Mouse (Mus musculus): ENCODE measurements around the gene Cacna1s. TPM values are rescaled to one million over a fixed set of nuclear protein-coding genes. Genes with fewer than 3 reads are reported as not detected.

The Cacna1s gene
- polyA plus RNA-seq, 1 experiment from 2014 or later: 0.20 TPM

- no peak overlapping the region for H3K27ac ChIP-seq (ENCODE audit: low read depth, low read length)
- WGBS: 57% methylated on average over 9 of the region's 9 CpGs
- H3K27me3 ChIP-seq (ENCODE audit: control insufficient read depth, insufficient read depth, low read length): no peaks in the 10 kb centered on the region; the same call in 1 of the 2 replicates
- H3K4me3 ChIP-seq (ENCODE audit: low read depth, low read length): no peak overlapping the region
- no peaks in the 10 kb centered on the region for H3K36me3 ChIP-seq (ENCODE audit: control insufficient read depth, insufficient read depth, low read length)
- H3K9ac ChIP-seq (ENCODE audit: low read depth, low read length): no peak overlapping the region
- ATAC-seq (ENCODE audit: low FRiP score): no peak
- DNase-seq (ENCODE audit: low spot score): no peak
- H3K4me1 ChIP-seq (replicated peaks; ENCODE audit: control insufficient read depth, insufficient read depth, low read length): no peaks in the 10 kb centered on the region; the same call in 1 of the 2 replicates
- H3K4me2 ChIP-seq (replicated peaks; ENCODE audit: low read depth, low read length): no peak overlapping the region
- H3K9me3 ChIP-seq (ENCODE audit: control insufficient read depth, low read length): no peaks in the 10 kb centered on the region
Measured at GRCm38 (mm10) chr1:136061041-136061789, 8.7 kb downstream of the Cacna1s start.

- no peak for ATAC-seq (ENCODE audit: low FRiP score)
Measured at GRCm38 (mm10) chr1:136061790-136062141, 9.2 kb downstream of the Cacna1s start.

GRCm38 (mm10) chr1:136063991-136064390 lies 11.4 kb downstream of the Cacna1s start:
- Histone ChIP-seq H3K9me3 (ENCODE audit: control insufficient read depth, low read length) (no peaks in the 10 kb centered on the region), H3K27ac (ENCODE audit: low read depth, low read length) (no peak overlapping the region), H3K9ac (ENCODE audit: low read depth, low read length) (no peak overlapping the region), H3K27me3 (ENCODE audit: control insufficient read depth, insufficient read depth, low read length) (no peaks in the 10 kb centered on the region), H3K4me3 (ENCODE audit: low read depth, low read length) (no peak overlapping the region), H3K36me3 (ENCODE audit: control insufficient read depth, insufficient read depth, low read length) (no peaks in the 10 kb centered on the region), H3K4me2 (replicated peaks; ENCODE audit: low read depth, low read length) (no peak overlapping the region), H3K4me1 (replicated peaks; ENCODE audit: control insufficient read depth, insufficient read depth, low read length) (no peaks in the 10 kb centered on the region; the same call in 1 of the 2 replicates)
- ATAC-seq (ENCODE audit: low FRiP score) (no peak), DNase-seq (ENCODE audit: low spot score) (no peak)
- WGBS: 74% methylated on average over 5 of the region's 5 CpGs

More at GRCm38 (mm10) chr1:136061790-136062141, 9.2 kb downstream of the Cacna1s start:
- no peak overlapping the region for H3K4me3 ChIP-seq (ENCODE audit: low read depth, low read length)
- no peaks in the 10 kb centered on the region for H3K36me3 ChIP-seq (ENCODE audit: control insufficient read depth, insufficient read depth, low read length)
- no peak overlapping the region for H3K27ac ChIP-seq (ENCODE audit: low read depth, low read length)
- H3K4me1 ChIP-seq (replicated peaks; ENCODE audit: control insufficient read depth, insufficient read depth, low read length): no peaks in the 10 kb centered on the region; the same call in 1 of the 2 replicates
- WGBS: 90% methylated on average over 7 of the region's 7 CpGs
- H3K9me3 ChIP-seq (ENCODE audit: control insufficient read depth, low read length): no peaks in the 10 kb centered on the region
- no peak overlapping the region for H3K9ac ChIP-seq (ENCODE audit: low read depth, low read length)
- H3K4me2 ChIP-seq (replicated peaks; ENCODE audit: low read depth, low read length): no peak overlapping the region
- H3K27me3 ChIP-seq (ENCODE audit: control insufficient read depth, insufficient read depth, low read length): no peaks in the 10 kb centered on the region; the same call in 1 of the 2 replicates
- DNase-seq (ENCODE audit: low spot score): no peak

- Histone ChIP-seq H3K27ac (ENCODE audit: low read depth, low read length) (no peak overlapping the region), H3K9me3 (ENCODE audit: control insufficient read depth, low read length) (no peaks in the 10 kb centered on the region), H3K27me3 (ENCODE audit: control insufficient read depth, insufficient read depth, low read length) (no peaks in the 10 kb centered on the region), H3K9ac (ENCODE audit: low read depth, low read length) (no peak overlapping the region), H3K4me3 (ENCODE audit: low read depth, low read length) (no peak overlapping the region), H3K4me1 (replicated peaks; ENCODE audit: control insufficient read depth, insufficient read depth, low read length) (no peaks in the 10 kb centered on the region), H3K4me2 (replicated peaks; ENCODE audit: low read depth, low read length) (no peak overlapping the region), H3K36me3 (ENCODE audit: control insufficient read depth, insufficient read depth, low read length) (no peaks in the 10 kb centered on the region)
- WGBS: 94% methylated on average over 1 of the region's 1 CpGs
- DNase-seq (ENCODE audit: low spot score): no peak
- ATAC-seq (ENCODE audit: low FRiP score): no peak
Measured at GRCm38 (mm10) chr1:136066621-136067020, 14.1 kb downstream of the Cacna1s start.

GRCm38 (mm10) chr1:136067579-136067978 lies 15.0 kb downstream of the Cacna1s start:
- DNase-seq (ENCODE audit: low spot score) (no peak), ATAC-seq (ENCODE audit: low FRiP score) (no peak)
- H3K4me3 ChIP-seq (ENCODE audit: low read depth, low read length): no peak overlapping the region
- no peaks in the 10 kb centered on the region for H3K4me1 ChIP-seq (replicated peaks; ENCODE audit: control insufficient read depth, insufficient read depth, low read length)
- WGBS: 63% methylated on average over 3 of the region's 3 CpGs
- H3K27me3 ChIP-seq (ENCODE audit: control insufficient read depth, insufficient read depth, low read length): no peaks in the 10 kb centered on the region
- H3K9me3 ChIP-seq (ENCODE audit: control insufficient read depth, low read length): no peaks in the 10 kb centered on the region
- H3K4me2 ChIP-seq (replicated peaks; ENCODE audit: low read depth, low read length): no peak overlapping the region
- no peak overlapping the region for H3K27ac ChIP-seq (ENCODE audit: low read depth, low read length)
- H3K36me3 ChIP-seq (ENCODE audit: control insufficient read depth, insufficient read depth, low read length): no peaks in the 10 kb centered on the region
- H3K9ac ChIP-seq (ENCODE audit: low read depth, low read length): no peak overlapping the region

- Histone ChIP-seq H3K27ac (ENCODE audit: low read depth, low read length) (no peak overlapping the region), H3K27me3 (ENCODE audit: control insufficient read depth, insufficient read depth, low read length) (no peaks in the 10 kb centered on the region), H3K4me1 (replicated peaks; ENCODE audit: control insufficient read depth, insufficient read depth, low read length) (no peaks in the 10 kb centered on the region), H3K4me2 (replicated peaks; ENCODE audit: low read depth, low read length) (no peak overlapping the region), H3K4me3 (ENCODE audit: low read depth, low read length) (no peak overlapping the region), H3K9me3 (ENCODE audit: control insufficient read depth, low read length) (no peaks in the 10 kb centered on the region), H3K36me3 (ENCODE audit: control insufficient read depth, insufficient read depth, low read length) (no peaks in the 10 kb centered on the region), H3K9ac (ENCODE audit: low read depth, low read length) (no peak overlapping the region)
- 8% methylated on average over 3 of the region's 3 CpGs for WGBS
- ATAC-seq (ENCODE audit: low FRiP score) (no peak), DNase-seq (ENCODE audit: low spot score) (peak; percentile 64)
Measured at GRCm38 (mm10) chr1:136076086-136076485, 23.5 kb downstream of the Cacna1s start.

- ATAC-seq (ENCODE audit: low FRiP score) (no peak), DNase-seq (ENCODE audit: low spot score) (no peak)
- no peak overlapping the region for H3K9ac ChIP-seq (ENCODE audit: low read depth, low read length)
- no peaks in the 10 kb centered on the region for H3K4me1 ChIP-seq (replicated peaks; ENCODE audit: control insufficient read depth, insufficient read depth, low read length)
- H3K9me3 ChIP-seq (ENCODE audit: control insufficient read depth, low read length): no peaks in the 10 kb centered on the region
- H3K27me3 ChIP-seq (ENCODE audit: control insufficient read depth, insufficient read depth, low read length): no peaks in the 10 kb centered on the region
- H3K27ac ChIP-seq (ENCODE audit: low read depth, low read length): no peak overlapping the region
- H3K4me2 ChIP-seq (replicated peaks; ENCODE audit: low read depth, low read length): no peak overlapping the region
- WGBS: 68% methylated on average over 4 of the region's 4 CpGs
- no peaks in the 10 kb centered on the region for H3K36me3 ChIP-seq (ENCODE audit: control insufficient read depth, insufficient read depth, low read length)
- no peak overlapping the region for H3K4me3 ChIP-seq (ENCODE audit: low read depth, low read length)
Measured at GRCm38 (mm10) chr1:136077656-136078055, 25.1 kb downstream of the Cacna1s start.

- H3K4me1 ChIP-seq (replicated peaks; ENCODE audit: control insufficient read depth, insufficient read depth, low read length): no peaks in the 10 kb centered on the region
- no peaks in the 10 kb centered on the region for H3K27me3 ChIP-seq (ENCODE audit: control insufficient read depth, insufficient read depth, low read length)
- WGBS: 76% methylated on average over 1 of the region's 1 CpGs
- no peak for DNase-seq (ENCODE audit: low spot score)
- H3K9me3 ChIP-seq (ENCODE audit: control insufficient read depth, low read length): no peaks in the 10 kb centered on the region
- ATAC-seq (ENCODE audit: low FRiP score): no peak
- no peak overlapping the region for H3K27ac ChIP-seq (ENCODE audit: low read depth, low read length)
- no peak overlapping the region for H3K4me3 ChIP-seq (ENCODE audit: low read depth, low read length)
- no peak overlapping the region for H3K9ac ChIP-seq (ENCODE audit: low read depth, low read length)
- H3K36me3 ChIP-seq (ENCODE audit: control insufficient read depth, insufficient read depth, low read length): no peaks in the 10 kb centered on the region
- H3K4me2 ChIP-seq (replicated peaks; ENCODE audit: low read depth, low read length): no peak overlapping the region
Measured at GRCm38 (mm10) chr1:136081161-136081560, 28.6 kb downstream of the Cacna1s start.

- no peak for ATAC-seq (ENCODE audit: low FRiP score)
- Histone ChIP-seq H3K36me3 (ENCODE audit: control insufficient read depth, insufficient read depth, low read length) (no peaks in the 10 kb centered on the region), H3K27me3 (ENCODE audit: control insufficient read depth, insufficient read depth, low read length) (no peaks in the 10 kb centered on the region), H3K9me3 (ENCODE audit: control insufficient read depth, low read length) (no peaks in the 10 kb centered on the region), H3K27ac (ENCODE audit: low read depth, low read length) (no peak overlapping the region), H3K4me2 (replicated peaks; ENCODE audit: low read depth, low read length) (no peak overlapping the region), H3K4me1 (replicated peaks; ENCODE audit: control insufficient read depth, insufficient read depth, low read length) (no peaks in the 10 kb centered on the region), H3K9ac (ENCODE audit: low read depth, low read length) (no peak overlapping the region), H3K4me3 (ENCODE audit: low read depth, low read length) (no peak overlapping the region)
- 84% methylated on average over 3 of the region's 3 CpGs for WGBS
- no peak for DNase-seq (ENCODE audit: low spot score)
Measured at GRCm38 (mm10) chr1:136085988-136086685, 33.6 kb downstream of the Cacna1s start.
